Mouse (Mus musculus) MEL (cell line): Measurements from ENCODE around the gene Eid3. TPM values are rescaled to one million over a fixed set of nuclear protein-coding genes. Genes with fewer than 3 reads are reported as not detected.

Experiments
- DNase-seq: peaks from one replicate; pipeline ENCODE4 v3.0.0; 2011; ENCODE audit warnings: low read depth, low spot score
- H3K27ac ChIP-seq: 2 replicates; pipeline ENCODE4 v1.5.1; 2012; ENCODE audit warnings: low read depth, mild to moderate bottlenecking, control low read depth, low read length, moderate library complexity; ENCODE audit not compliant: control insufficient read depth
- H3K27me3 ChIP-seq, 2 experiments: fragments of 150-350 bp in 1 of 2; sonication (generic) in 1 of 2; 2 replicates each; pipeline ENCODE4 v1.6.1; 2012; ENCODE audit warnings: low read length in 2 of 2, mild to moderate bottlenecking in 2 of 2, improper control_type of control experiment in 1 of 2, moderate library complexity in 1 of 2; ENCODE audit not compliant: insufficient read depth in 2 of 2, control insufficient read depth in 1 of 2
- H3K36me3 ChIP-seq, 2 experiments: 2 replicates each; pipeline ENCODE4 v1.6.1; 2012 to 2014; ENCODE audit warnings: low read length in 2 of 2, improper control_type of control experiment in 1 of 2, inconsistent platforms in 1 of 2, mild to moderate bottlenecking in 1 of 2; ENCODE audit not compliant: insufficient read depth in 2 of 2, control insufficient read depth in 1 of 2
- H3K4me1 ChIP-seq, 2 experiments: fragments of 150-350 bp in 1 of 2; sonication (generic) in 1 of 2; 2 replicates each; pipeline ENCODE4 v1.6.1; 2012; ENCODE audit warnings: low read length in 2 of 2, improper control_type of control experiment in 1 of 2, mild to moderate bottlenecking in 1 of 2; ENCODE audit not compliant: insufficient read depth in 2 of 2, control insufficient read depth in 1 of 2
- H3K4me3 ChIP-seq, 2 experiments: fragments of 150-350 bp in 1 of 2; sonication (generic) in 1 of 2; 2 replicates each; pipeline ENCODE4 v1.5.1; 2012; ENCODE audit warnings: low read depth in 2 of 2, low read length in 2 of 2, mild to moderate bottlenecking in 2 of 2, moderate library complexity in 2 of 2, control low read depth in 1 of 2, improper control_type of control experiment in 1 of 2; ENCODE audit not compliant: control insufficient read depth in 1 of 2, insufficient read depth in 1 of 2
- H3K79me2 ChIP-seq: 2 replicates; pipeline ENCODE4 v1.6.1; 2012; ENCODE audit warnings: mild to moderate bottlenecking, low read length, moderate library complexity; ENCODE audit not compliant: control insufficient read depth, poor library complexity, insufficient read depth
- H3K9ac ChIP-seq: 2 replicates; pipeline ENCODE4 v1.6.1; 2012; ENCODE audit warnings: low read depth, mild to moderate bottlenecking, control low read depth, low read length, moderate library complexity; ENCODE audit not compliant: control insufficient read depth, poor library complexity, severe bottlenecking
- H3K9me3 ChIP-seq: fragments of 150-350 bp; sonication (generic); replicated peaks from 2 replicates; pipeline ENCODE4 v1.6.1; 2012; ENCODE audit warnings: mild to moderate bottlenecking, low read length, improper control_type of control experiment, moderate library complexity; ENCODE audit not compliant: insufficient read depth
- CHD1 ChIP-seq: IDR thresholded peaks from 2 replicates; pipeline ENCODE4 v1.6.1; 2012; ENCODE audit warnings: low read depth, mild to moderate bottlenecking, inconsistent platforms, low read length, improper control_type of control experiment
- CHD2 ChIP-seq: IDR thresholded peaks from 2 replicates; pipeline ENCODE4 v1.6.1; 2011; ENCODE audit warnings: low read length, improper control_type of control experiment
- CTCF ChIP-seq, 3 experiments: IDR thresholded peaks in 2 of 3; conservative IDR thresholded peaks in 1 of 3; 2 replicates each; pipeline ENCODE4 v1.5.1; 2011 to 2012; ENCODE audit warnings: low read length in 3 of 3, low read depth in 2 of 3, mild to moderate bottlenecking in 2 of 3, improper control_type of control experiment in 1 of 3, inconsistent platforms in 1 of 3, mixed read lengths in 1 of 3, moderate library complexity in 1 of 3; ENCODE audit not compliant: control insufficient read depth in 1 of 3, insufficient read depth in 1 of 3, poor library complexity in 1 of 3, severe bottlenecking in 1 of 3
- EP300 ChIP-seq, 2 experiments: IDR thresholded peaks; 2 replicates each; pipeline ENCODE4 v1.6.1; 2011; ENCODE audit warnings: improper control_type of control experiment in 2 of 2, low read length in 2 of 2, low read depth in 1 of 2, mild to moderate bottlenecking in 1 of 2
- GABPA ChIP-seq: IDR thresholded peaks from 2 replicates; pipeline ENCODE4 v1.6.1; 2012; ENCODE audit warnings: low read depth, mild to moderate bottlenecking, inconsistent platforms, low read length, improper control_type of control experiment, moderate library complexity
- GATA1 ChIP-seq: IDR thresholded peaks from 2 replicates; pipeline ENCODE4 v1.6.1; 2011; ENCODE audit warnings: low read depth, low read length, improper control_type of control experiment
- HCFC1 ChIP-seq: IDR thresholded peaks from 2 replicates; pipeline ENCODE4 v1.6.1; 2012; ENCODE audit warnings: low read depth, mild to moderate bottlenecking, inconsistent platforms, low read length, improper control_type of control experiment, moderate library complexity
- KAT2A ChIP-seq: conservative IDR thresholded peaks from 2 replicates; pipeline ENCODE4 v1.6.1; 2012; ENCODE audit warnings: low read depth, low read length, improper control_type of control experiment, inconsistent platforms
- MAFK ChIP-seq: IDR thresholded peaks from 2 replicates; pipeline ENCODE4 v1.6.1; 2011; ENCODE audit warnings: low read depth, mild to moderate bottlenecking, low read length, improper control_type of control experiment, borderline replicate concordance
- MXI1 ChIP-seq: IDR thresholded peaks from 2 replicates; pipeline ENCODE4 v1.6.1; 2011; ENCODE audit warnings: mild to moderate bottlenecking, low read depth, low read length, improper control_type of control experiment
- MYB ChIP-seq: IDR thresholded peaks from 2 replicates; pipeline ENCODE4 v1.6.1; 2011; ENCODE audit warnings: mild to moderate bottlenecking, low read depth, low read length, improper control_type of control experiment
- NELFE ChIP-seq: IDR thresholded peaks from 2 replicates; pipeline ENCODE4 v1.6.1; 2011; ENCODE audit warnings: low read depth, low read length, improper control_type of control experiment
- POLR2AphosphoS2 ChIP-seq: IDR thresholded peaks from 2 replicates; pipeline ENCODE4 v1.6.1; 2011; ENCODE audit warnings: low read length, improper control_type of control experiment
- POLR2AphosphoS5 ChIP-seq: IDR thresholded peaks from 2 replicates; pipeline ENCODE4 v1.6.1; 2012; ENCODE audit warnings: low read depth, borderline replicate concordance, mild to moderate bottlenecking, inconsistent platforms, low read length, moderate library complexity, mixed read lengths
- RAD21 ChIP-seq: IDR thresholded peaks from 2 replicates; pipeline ENCODE4 v1.6.1; 2011; ENCODE audit warnings: mild to moderate bottlenecking, low read depth, low read length, improper control_type of control experiment
- TBP ChIP-seq: IDR thresholded peaks from 2 replicates; pipeline ENCODE4 v1.8.0; 2011; ENCODE audit warnings: low read depth, low read length, improper control_type of control experiment
- USF2 ChIP-seq, 2 experiments: IDR thresholded peaks; 2 replicates each; pipeline ENCODE4 v1.6.1; 2011 to 2012; ENCODE audit warnings: improper control_type of control experiment in 2 of 2, low read length in 2 of 2, borderline replicate concordance in 1 of 2, inconsistent platforms in 1 of 2, low read depth in 1 of 2, mild to moderate bottlenecking in 1 of 2; ENCODE audit not compliant: insufficient read depth in 1 of 2
- ZMIZ1 ChIP-seq: IDR thresholded peaks from 2 replicates; pipeline ENCODE4 v1.6.1; 2012; ENCODE audit warnings: low read depth, mild to moderate bottlenecking, inconsistent platforms, low read length, improper control_type of control experiment, moderate library complexity
- polyA plus RNA-seq, 2 experiments: library from polyadenylated mRNA; stranded (reverse) in 1 of 2; unstranded in 1 of 2; fragments of >175 nt in 1 of 2; fragments of >200 nt in 1 of 2; gene quantifications; 2 replicates each; pipeline versions ENCODE4 v1.2.1 to v1.2.4; 2012; ENCODE audit warnings: low replicate concordance in 2 of 2, low read depth in 1 of 2; ENCODE audit not compliant: insufficient read length in 2 of 2, insufficient read depth in 1 of 2, missing spikeins in 1 of 2
- total RNA-seq: library from RNA; depleted of rRNA; stranded (reverse); fragments of 300-350 nt; gene quantifications from 2 replicates; pipeline ENCODE4 v1.2.3, GENCODE M21; 2012

Gene Eid3
- total and polyA plus RNA-seq, 3 experiments: 1.2 to 1.3 TPM; not detected in 1

DNA sequence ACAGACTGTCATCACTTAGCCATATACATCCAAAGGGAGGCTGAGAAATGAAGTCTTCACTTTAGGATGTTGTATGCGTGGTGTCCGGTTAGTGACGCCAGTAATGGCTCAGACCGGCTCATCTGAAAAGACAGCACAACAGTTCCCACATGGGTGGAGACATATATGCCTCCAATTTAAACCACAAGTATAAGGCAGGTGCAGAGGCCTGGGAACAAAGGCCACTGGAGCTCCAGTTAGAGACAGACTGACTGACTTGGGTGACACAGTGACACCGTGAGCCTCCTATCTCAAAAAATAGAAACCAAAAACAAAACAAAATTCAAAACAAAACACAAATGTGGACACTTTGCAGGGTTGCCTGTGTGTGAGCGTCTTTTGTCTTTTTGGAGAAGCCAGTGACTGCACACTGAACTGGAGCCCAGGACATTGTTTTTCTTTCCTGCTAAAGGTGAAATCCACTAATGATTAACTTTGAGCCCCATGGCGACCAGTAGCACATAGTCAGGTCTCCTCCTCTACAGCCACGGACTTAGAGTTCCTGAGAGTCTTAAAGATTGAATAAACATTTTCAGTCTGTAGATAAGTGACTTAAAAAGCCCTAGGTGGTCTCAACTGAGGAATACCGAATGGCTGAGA, 18.5 kb upstream of the Eid3 start:
- Histone ChIP-seq H3K4me3 (no peak overlapping the region), H3K9ac (no peak overlapping the region)
- no peak for TF ChIP-seq KAT2A
- no peak for TF ChIP-seq ZMIZ1
- TF ChIP-seq NELFE: no peak
- no peak for TF ChIP-seq CHD1
- no peak for TF ChIP-seq POLR2AphosphoS2
- TF ChIP-seq MYB: no peak
- no peak for TF ChIP-seq CHD2
- TF ChIP-seq GATA1: no peak
- TF ChIP-seq, all 39 proteins: peak for 0
- no peaks in the 10 kb centered on the region for H3K27me3 ChIP-seq
- DNase-seq: no peak
- H3K9me3 ChIP-seq: no peaks in the 10 kb centered on the region
- no peaks in the 10 kb centered on the region for H3K36me3 ChIP-seq
- H3K79me2 ChIP-seq: no peaks in the 10 kb centered on the region
- no peaks in the 10 kb centered on the region for H3K4me1 ChIP-seq
- H3K27ac ChIP-seq: no peak overlapping the region

DNA sequence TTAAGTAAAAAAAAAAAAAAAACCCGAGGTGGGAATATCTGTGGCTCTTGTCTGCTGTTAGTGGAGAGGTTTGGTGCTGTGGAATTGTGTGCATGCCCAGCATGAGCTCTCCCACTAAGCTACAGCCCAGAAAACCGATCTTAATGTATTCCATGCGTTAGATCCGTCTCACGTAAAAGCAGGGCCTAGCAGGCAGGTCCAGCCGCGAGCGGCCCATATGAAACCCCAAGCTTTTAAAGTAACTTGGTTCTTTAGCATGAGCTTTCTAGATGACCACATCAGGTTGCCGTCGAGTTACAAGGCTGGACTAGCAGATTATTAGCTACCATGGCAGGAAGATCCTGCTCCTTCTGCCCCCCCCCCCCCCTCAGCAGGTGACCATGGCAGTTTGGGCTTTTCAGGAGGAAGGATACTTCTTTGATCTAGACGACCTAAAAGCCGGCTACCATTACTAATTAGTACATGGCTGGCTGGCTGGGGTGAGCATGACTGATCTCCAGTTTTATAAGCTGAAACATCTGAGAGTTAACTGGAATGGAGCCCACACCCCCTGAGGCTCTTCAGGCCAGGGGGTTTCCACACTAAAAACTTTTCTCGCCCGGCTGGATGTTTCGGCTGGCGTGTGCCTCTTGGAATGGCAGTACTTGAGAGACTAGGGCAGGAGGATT, 16.6 kb upstream of the Eid3 start:
- no peaks in the 10 kb centered on the region for H3K27me3 ChIP-seq
- no peaks in the 10 kb centered on the region for H3K36me3 ChIP-seq
- H3K79me2 ChIP-seq: no peaks in the 10 kb centered on the region
- H3K27ac ChIP-seq: no peak overlapping the region
- DNase-seq: no peak
- H3K4me1 ChIP-seq: no peaks in the 10 kb centered on the region
- no peak overlapping the region for H3K9ac ChIP-seq
- H3K4me3 ChIP-seq: no peak overlapping the region
- H3K9me3 ChIP-seq: no peaks in the 10 kb centered on the region
- TF ChIP-seq GABPA (no peak), HCFC1 (no peak), POLR2AphosphoS5 (no peak), RAD21 (no peak), USF2 (IDR thresholded peaks at IDR 0.05; ENCODE audit: borderline replicate concordance in 1 of 2, insufficient read depth in 1 of 2, low read depth in 1 of 2, low read length in 2 of 2) (no peak), TBP (no peak), CTCF (IDR thresholded peaks at IDR 0.05 in 2 of 3, conservative IDR thresholded peaks at IDR 0.05 in 1 of 3; ENCODE audit: control insufficient read depth in 1 of 3, insufficient read depth in 1 of 3, low read depth in 2 of 3, low read length in 3 of 3, poor library complexity in 1 of 3, severe bottlenecking in 1 of 3) (no peak), MXI1 (no peak), GATA1 (no peak), MAFK (no peak), EP300 (IDR thresholded peaks at IDR 0.05; ENCODE audit: low read depth in 1 of 2, low read length in 2 of 2) (no peak)
- TF ChIP-seq, all 39 proteins: peak for 0
